Mouse (Mus musculus) CH12.LX (cell line): ENCODE data around the gene Gm21830.

Experiments
- CTCF ChIP-seq, 2 experiments: IDR thresholded peaks in 1 of 2; conservative IDR thresholded peaks in 1 of 2; 2 replicates each; pipeline ENCODE4 v1.5.1; 2011 to 2012; ENCODE audit warnings: low read depth in 2 of 2, low read length in 2 of 2, improper control_type of control experiment in 1 of 2, inconsistent platforms in 1 of 2, mild to moderate bottlenecking in 1 of 2, moderate library complexity in 1 of 2
- EP300 ChIP-seq: IDR thresholded peaks from 2 replicates; pipeline ENCODE4 v1.6.1; 2011; ENCODE audit warnings: low read length, improper control_type of control experiment
- IRF4 ChIP-seq: IDR thresholded peaks from 2 replicates; pipeline ENCODE4 v1.6.1; 2014; ENCODE audit warnings: low read depth, mild to moderate bottlenecking, inconsistent platforms, low read length, improper control_type of control experiment
- MAX ChIP-seq: IDR thresholded peaks from 2 replicates; pipeline ENCODE4 v1.6.1; 2011; ENCODE audit warnings: low read length, improper control_type of control experiment
- MYC ChIP-seq: IDR thresholded peaks from 2 replicates; pipeline ENCODE4 v1.6.1; 2011; ENCODE audit warnings: low read depth, mild to moderate bottlenecking, improper control_type of control experiment, low read length
- POLR2A ChIP-seq: IDR thresholded peaks from 2 replicates; pipeline ENCODE4 v1.6.1; 2011; ENCODE audit warnings: low read depth, mild to moderate bottlenecking, improper control_type of control experiment, low read length
- POLR2AphosphoS2 ChIP-seq: IDR thresholded peaks from 2 replicates; pipeline ENCODE4 v1.6.1; 2011; ENCODE audit warnings: low read depth, low read length, improper control_type of control experiment
- SIN3A ChIP-seq: IDR thresholded peaks from 2 replicates; pipeline ENCODE4 v1.6.1; 2012; ENCODE audit warnings: low read length, improper control_type of control experiment, inconsistent platforms
- SMC3 ChIP-seq: IDR thresholded peaks from 2 replicates; pipeline ENCODE4 v1.6.1; 2011; ENCODE audit warnings: low read depth, low read length, improper control_type of control experiment
- USF1 ChIP-seq: IDR thresholded peaks from 2 replicates; pipeline ENCODE4 v1.6.1; 2014; ENCODE audit warnings: low read depth, mild to moderate bottlenecking, inconsistent platforms, low read length, improper control_type of control experiment
- ZNF384 ChIP-seq: IDR thresholded peaks from 2 replicates; pipeline ENCODE4 v1.6.1; 2012; ENCODE audit warnings: low read depth, low read length, improper control_type of control experiment, inconsistent platforms

DNA sequence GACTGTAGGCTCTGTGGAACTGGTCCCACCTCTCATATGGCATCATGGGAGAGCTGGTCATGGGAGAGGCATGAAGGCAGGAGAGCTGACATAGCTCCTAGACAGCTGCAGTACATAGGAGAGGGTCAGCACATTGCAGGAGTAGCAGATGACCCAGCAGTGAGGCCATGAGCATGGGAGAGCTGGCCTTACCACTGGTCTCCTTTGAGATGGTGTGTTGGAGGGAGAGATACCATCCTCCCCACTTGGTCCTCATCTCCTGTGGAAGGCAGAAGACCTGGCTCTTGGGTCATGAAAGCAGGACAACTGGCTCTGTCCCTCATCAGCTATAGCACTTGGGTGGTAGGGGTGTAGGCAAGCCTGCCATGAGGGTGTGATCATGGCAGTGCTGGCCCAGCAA is 7.3 kb downstream of the Gm21830 start:
- TF ChIP-seq CTCF (conservative IDR thresholded peaks at IDR 0.05 in 1 of 2, IDR thresholded peaks at IDR 0.05 in 1 of 2; ENCODE audit: low read depth in 2 of 2, low read length in 2 of 2) (no peak), EP300 (no peak), ZNF384 (no peak), MYC (no peak), POLR2A (no peak), USF1 (no peak), IRF4 (no peak), MAX (no peak), POLR2AphosphoS2 (no peak), SIN3A (no peak), SMC3 (no peak)
